11 mouse cellular contexts compared by ENCODE assay signal in genomic region chr16:13476653-13477052, GRCm38 (mm10).
"Had no signal": no experiment of that assay in that cellular context is flagged by ENCODE, and none has a peak within 500 bp of the region (broad histone marks: within the 10 kb centered on the region; RNA-seq: fewer than 3 reads in every experiment).

No protein-coding gene starts in this region.

- H3K4me2 ChIP-seq: liver, embryonic 15.5 days; midbrain, embryonic 13.5 days; neural tube, embryonic 15.5 days had no signal

- H3K27me3 ChIP-seq: liver, embryonic 15.5 days; midbrain, embryonic 13.5 days; neural tube, embryonic 15.5 days had no signal

- H3K27ac ChIP-seq: left cerebral cortex, adult 2 months; limb, embryonic 10.5 days; liver, embryonic 15.5 days; midbrain, embryonic 13.5 days; neural tube, embryonic 15.5 days had no signal

- H3K4me3 ChIP-seq: left cerebral cortex, adult 2 months; limb, embryonic 10.5 days; liver, embryonic 15.5 days; midbrain, embryonic 13.5 days; neural tube, embryonic 15.5 days had no signal

- H3K9me3 ChIP-seq: limb, embryonic 10.5 days; liver, embryonic 15.5 days; midbrain, embryonic 13.5 days; neural tube, embryonic 15.5 days had no signal

- H3K36me3 ChIP-seq: limb, embryonic 10.5 days; liver, embryonic 15.5 days; midbrain, embryonic 13.5 days; neural tube, embryonic 15.5 days had no signal

- H3K9ac ChIP-seq: liver, embryonic 15.5 days; midbrain, embryonic 13.5 days; neural tube, embryonic 15.5 days had no signal

- H3K4me1 ChIP-seq: limb, embryonic 10.5 days; liver, embryonic 15.5 days; midbrain, embryonic 13.5 days; neural tube, embryonic 15.5 days had no signal

- ATAC-seq: midbrain, embryonic 13.5 days had no signal

- DNase-seq: kidney, adult 2 months; kidney, postnatal 25 days; lung, postnatal 36 days; right cerebral cortex, adult 18-20 months; right cerebral cortex, postnatal 25 days; thymus, postnatal 36 days had no signal
